Mouse (Mus musculus): ENCODE results near the gene Taf5. TPM values are rescaled to one million over a fixed set of nuclear protein-coding genes. Genes with fewer than 3 reads are reported as not detected.

Taf5 gene
- total RNA-seq, 4 experiments from 2014 or later = 1.6 to 2.5 (median 2.3) TPM

DNA sequence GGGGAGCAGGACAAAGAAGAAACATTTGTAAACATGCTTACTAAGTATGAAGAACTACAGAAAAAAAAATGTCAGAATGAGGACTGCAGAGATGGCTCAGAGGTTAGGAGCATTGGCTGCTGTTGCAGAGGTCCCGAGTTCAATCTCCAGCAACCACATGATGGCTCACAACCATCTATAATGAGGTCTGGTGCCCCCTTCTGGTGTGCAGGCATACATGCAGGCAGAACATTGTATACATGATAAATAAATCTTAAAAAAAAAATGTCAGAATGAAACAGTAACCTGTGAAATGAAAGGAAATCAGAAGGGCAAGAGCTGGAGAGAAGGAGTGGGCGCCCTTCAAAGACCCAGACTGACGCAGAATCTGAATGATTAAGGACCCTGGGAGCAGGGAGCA, 1.7 kb upstream of the Taf5 start:
- DNase-seq (ENCODE audit: low spot score in 2 of 2) = no peak

DNA sequence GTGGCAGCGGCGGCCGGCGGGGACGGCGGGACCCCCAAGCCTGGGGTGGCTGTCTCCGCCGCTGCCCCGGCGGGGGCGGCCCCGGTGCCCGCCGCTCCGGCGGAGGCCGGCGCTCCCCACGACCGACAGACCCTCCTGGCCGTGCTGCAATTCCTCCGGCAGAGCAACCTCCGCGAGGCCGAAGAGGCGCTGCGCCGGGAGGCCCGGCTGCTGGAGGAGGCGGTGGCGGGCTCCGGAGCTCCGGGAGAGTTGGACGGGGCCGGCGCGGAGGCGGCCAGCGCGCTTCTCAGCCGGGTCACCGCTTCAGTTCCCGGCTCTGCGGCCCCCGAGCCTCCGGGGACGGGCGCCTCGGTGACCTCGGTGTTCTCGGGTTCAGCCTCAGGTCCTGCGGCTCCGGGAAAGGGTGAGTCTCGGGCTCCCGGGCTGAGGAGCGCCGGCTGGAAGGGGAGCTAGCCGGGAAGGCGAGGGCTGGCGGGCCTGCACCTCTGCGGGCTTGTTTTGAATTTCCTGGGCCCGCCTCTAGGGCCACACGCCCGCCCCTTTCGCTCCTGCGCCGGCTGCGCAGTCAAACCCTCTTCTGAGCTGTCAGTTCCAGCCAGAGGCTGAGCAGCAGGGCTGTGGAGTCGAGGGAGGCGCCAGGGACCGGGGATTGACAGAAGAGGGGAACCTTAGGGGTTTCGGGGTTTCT, 522 bp downstream of the Taf5 start:
- peak; percentile 66 to 69 for DNase-seq (ENCODE audit: low spot score in 2 of 2)

- no peak for DNase-seq (ENCODE audit: low spot score in 2 of 2)
Observed at GRCm38 (mm10) chr19:47088226-47088625, 20.7 kb downstream of the Taf5 start.

GRCm38 (mm10) chr19:47089718-47090525, 22.4 kb downstream of the Taf5 start:
- no peak for DNase-seq (ENCODE audit: low spot score in 2 of 2)

DNA sequence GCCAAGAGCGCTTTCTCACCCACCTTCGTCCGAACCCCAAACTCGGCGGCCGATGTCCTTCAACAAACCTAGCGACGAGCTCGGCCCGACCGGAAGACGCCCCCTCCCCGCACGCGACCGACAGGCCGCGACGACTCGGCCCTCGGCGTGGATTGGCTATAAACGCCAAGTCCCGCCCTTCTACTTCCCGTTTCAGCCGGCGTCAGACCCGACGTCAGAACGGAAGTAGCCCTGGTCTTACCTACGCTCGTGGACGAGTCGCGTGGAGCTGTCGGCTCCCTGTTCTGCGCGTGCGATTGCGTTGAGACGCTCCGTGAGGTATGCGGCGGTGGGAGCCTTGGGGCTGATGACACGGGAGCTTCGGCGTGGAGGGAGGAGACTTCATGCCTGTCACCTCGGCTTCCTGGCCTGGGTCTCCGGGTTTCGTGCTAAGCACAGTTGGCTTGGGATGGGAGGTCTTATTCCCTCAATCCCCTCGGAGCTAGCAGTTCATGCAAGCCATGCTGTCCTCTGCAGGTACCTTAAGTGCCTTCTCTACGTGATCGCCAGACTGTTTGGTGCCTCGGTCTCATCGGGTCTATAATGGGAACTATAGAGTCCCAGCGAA, 23.1 kb downstream of the Taf5 start, which contains the start of the genes Usmg5 and Pdcd11:
Usmg5 (minus strand) TSS at position 98 of the 607 bp plus-strand sequence.
Pdcd11 (plus strand) TSS at position 219 of the 607 bp plus-strand sequence.
- DNase-seq (ENCODE audit: low spot score in 2 of 2) = peak; percentile 88 to 92

GRCm38 (mm10) chr19:47101080-47101479, 33.5 kb downstream of the Taf5 start:
- no peak for DNase-seq (ENCODE audit: low spot score in 2 of 2)

GRCm38 (mm10) chr19:47104641-47105271, 37.2 kb downstream of the Taf5 start:
- no peak for DNase-seq (ENCODE audit: low spot score in 2 of 2)

DNA sequence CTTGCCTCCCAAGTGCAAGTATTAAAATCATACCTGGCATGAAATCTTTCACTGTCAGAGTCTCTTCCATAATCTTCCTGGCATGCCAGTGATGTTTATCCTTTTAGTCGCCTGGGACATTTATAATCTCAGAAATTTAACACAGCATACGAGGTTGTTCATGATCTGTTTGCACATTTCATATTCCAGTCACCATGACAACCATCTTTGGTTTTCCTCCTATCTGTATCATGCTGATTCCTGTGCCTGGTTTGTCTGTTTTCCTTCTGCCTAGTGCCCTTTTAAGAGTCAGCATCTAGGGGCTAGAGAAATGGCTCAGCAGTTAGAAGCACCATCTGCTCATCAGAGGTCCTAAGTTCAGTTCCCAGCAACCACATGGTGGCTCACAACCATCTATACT, 51.1 kb downstream of the Taf5 start:
- no peak for DNase-seq (ENCODE audit: low spot score in 2 of 2)

DNA sequence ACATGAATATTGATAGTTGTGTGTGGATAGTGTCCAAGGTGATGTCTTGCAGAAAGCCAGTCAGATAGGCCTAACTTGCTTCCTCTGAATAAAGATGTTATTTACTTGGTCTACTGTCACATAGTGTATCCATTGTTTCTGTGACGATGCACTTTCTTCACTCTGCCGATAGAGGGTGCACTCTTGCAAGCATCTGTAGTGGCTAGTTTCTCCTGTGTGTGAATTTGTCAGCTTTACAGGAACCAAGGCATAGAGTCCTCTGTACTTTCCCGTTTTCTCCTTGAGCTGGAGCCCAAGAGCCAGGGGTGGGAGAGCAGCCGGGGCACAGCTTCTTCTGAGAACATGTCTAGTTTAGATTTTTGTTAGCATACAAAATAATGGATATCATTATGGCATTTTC, 53.5 kb downstream of the Taf5 start:
- no peak for DNase-seq (ENCODE audit: low spot score in 2 of 2)

DNA sequence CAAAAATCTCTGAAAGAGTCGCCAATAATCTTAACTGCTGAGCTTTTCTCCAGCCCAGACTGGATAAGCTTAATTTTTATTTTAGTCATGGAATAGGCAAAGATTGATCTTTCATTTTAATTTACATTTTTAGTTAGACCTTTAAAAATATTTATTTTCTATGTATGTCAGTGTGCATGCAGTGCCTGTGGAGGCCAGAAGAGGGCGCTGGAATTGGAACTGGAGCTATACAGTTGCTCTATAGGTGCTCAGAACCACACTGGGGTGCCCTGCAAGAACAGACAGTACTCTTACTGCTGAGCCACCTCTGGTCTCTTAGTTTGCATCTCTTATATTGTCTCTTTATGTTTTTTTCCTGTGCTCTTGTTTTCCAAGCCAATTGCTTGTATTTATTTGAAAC, 55.3 kb downstream of the Taf5 start:
- DNase-seq (ENCODE audit: low spot score in 2 of 2) = no peak

- DNase-seq (ENCODE audit: low spot score in 2 of 2) = no peak
Observed at GRCm38 (mm10) chr19:47128164-47128563, 60.6 kb downstream of the Taf5 start.

GRCm38 (mm10) chr19:47128835-47129234, 61.3 kb downstream of the Taf5 start:
- DNase-seq (ENCODE audit: low spot score in 2 of 2) = no peak

DNA sequence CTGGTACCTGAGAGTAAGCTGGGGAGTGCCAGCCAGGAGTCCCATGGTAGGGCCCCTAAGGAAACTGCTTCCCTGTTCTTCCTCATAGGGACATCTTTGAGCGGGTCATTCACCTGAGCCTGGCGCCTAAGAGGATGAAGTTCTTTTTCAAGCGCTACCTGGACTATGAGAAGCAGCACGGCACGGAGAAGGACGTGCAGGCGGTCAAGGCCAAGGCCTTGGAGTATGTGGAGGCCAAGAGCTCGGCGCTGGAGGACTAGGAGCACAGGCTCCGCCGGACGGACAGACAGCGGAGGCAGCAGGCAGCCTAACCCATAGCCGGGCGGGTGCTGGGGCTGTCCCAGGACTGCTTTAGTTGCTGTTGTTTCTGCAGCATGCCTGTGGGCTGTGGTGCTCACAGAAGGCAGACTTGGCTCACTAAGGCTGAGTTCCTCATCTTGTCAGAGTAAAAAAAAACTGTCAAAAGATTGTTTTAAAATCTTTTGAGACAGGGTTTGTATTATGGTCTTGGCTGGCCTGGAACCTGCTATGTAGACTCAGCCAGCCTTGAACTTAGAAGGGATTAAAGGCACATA, 63.1 kb downstream of the Taf5 start:
- DNase-seq (ENCODE audit: low spot score in 2 of 2) = no peak

Other genes starting within 250 kb of the Taf5 start
- gene Ina, start 53.0 kb upstream of the Taf5 start, total RNA-seq (2022) = not detected
- gene Nt5c2, start 52.6 kb upstream of the Taf5 start, total RNA-seq (2022) = 10 to 100 TPM in 1 of 4 experiments, 1 to 10 TPM in 3; 5.8 to 10.2 (median 8.1) TPM
- 1 to 10 TPM; 3.6 to 6.3 (median 5.0) TPM for gene Pcgf6, start 16.8 kb upstream of the Taf5 start, total RNA-seq (2022)
- 1,000 to 10,000 TPM; 1,130 to 1,241 (median 1,184) TPM for gene Usmg5, start 22.9 kb downstream of the Taf5 start, total RNA-seq (2022)
- 1 to 10 TPM; 7.6 to 8.7 (median 8.5) TPM for gene Pdcd11, start 23.0 kb downstream of the Taf5 start, total RNA-seq (2022)
- gene Calhm2, start 70.5 kb downstream of the Taf5 start, total RNA-seq (2022) = 1 to 10 TPM in 3 of 4 experiments, under 1 TPM in 1; 0.70 to 1.3 (median 1.1) TPM
- gene Calhm1, start 76.5 kb downstream of the Taf5 start, total RNA-seq (2022) = not detected
- not detected for gene Calhm3, start 90.0 kb downstream of the Taf5 start, total RNA-seq (2022)
- gene Neurl1a, start 111.1 kb downstream of the Taf5 start, total RNA-seq (2022) = 100 to 1,000 TPM; 127 to 155 (median 146) TPM

Data from gastrocnemius, adult 8-10 months (tissue).